Mouse (Mus musculus) cerebellum, postnatal 10 days (tissue): ENCODE measurements around the gene 4430402I18Rik.
"Not testable (repeated sequence)": the region's sequence is repeated elsewhere in the genome, so short reads cannot be mapped to it uniquely, and the experiment has no call there.

ENCODE experiments used
- DNase-seq, 2 experiments: peaks; one replicate each; pipeline ENCODE4 v3.0.0; 2021; ENCODE audit warnings: mixed read lengths in 2 of 2

The 4430402I18Rik gene

GRCm38 (mm10) chr19:28967652-28968051, at the start of gene 4430402I18Rik:
4430402I18Rik (minus strand) TSS chr19:28967800.
- peak in 1 of 2 experiments; percentile 19 for DNase-seq

GRCm38 (mm10) chr19:29016786-29017185, 49.2 kb upstream of the 4430402I18Rik start:
- DNase-seq, result no peak

- DNase-seq, result no peak
These were observed 48.7 kb upstream of the 4430402I18Rik start for GRCm38 (mm10) chr19:29016204-29016765.

GRCm38 (mm10) chr19:29015410-29016203, 48.0 kb upstream of the 4430402I18Rik start:
- no peak for DNase-seq

- DNase-seq, result no peak
These were observed 47.0 kb upstream of the 4430402I18Rik start for GRCm38 (mm10) chr19:29014466-29015055.

- no peak for DNase-seq
These were observed 43.9 kb upstream of the 4430402I18Rik start for GRCm38 (mm10) chr19:29011355-29011990.

GRCm38 (mm10) chr19:29009046-29009445, 41.4 kb upstream of the 4430402I18Rik start:
- no peak for DNase-seq

- no peak for DNase-seq
These were observed 40.6 kb upstream of the 4430402I18Rik start for GRCm38 (mm10) chr19:29008069-29008706.

GRCm38 (mm10) chr19:29000321-29000720, 32.7 kb upstream of the 4430402I18Rik start:
- not testable (repeated sequence) for DNase-seq

- DNase-seq, result no peak
These were observed 30.5 kb upstream of the 4430402I18Rik start for GRCm38 (mm10) chr19:28997976-28998630.

GRCm38 (mm10) chr19:28995366-28995765, 27.8 kb upstream of the 4430402I18Rik start:
- no peak for DNase-seq

GRCm38 (mm10) chr19:28994870-28995269, 27.3 kb upstream of the 4430402I18Rik start:
- DNase-seq, result peak; percentile 32 to 56

- no peak for DNase-seq
These were observed 23.8 kb upstream of the 4430402I18Rik start for GRCm38 (mm10) chr19:28991391-28991790.

GRCm38 (mm10) chr19:28990590-28991221, 23.1 kb upstream of the 4430402I18Rik start:
- peak in 1 of 2 experiments; percentile 77 for DNase-seq

- peak; percentile 99 for DNase-seq
These were observed 22.6 kb upstream of the 4430402I18Rik start, which contains the start of gene Cdc37l1 for GRCm38 (mm10) chr19:28990194-28990589. Cdc37l1 (plus strand) TSS chr19:28990352.

- DNase-seq, result no peak
These were observed 21.9 kb upstream of the 4430402I18Rik start for GRCm38 (mm10) chr19:28989515-28989914.

- DNase-seq, result no peak
These were observed 15.0 kb upstream of the 4430402I18Rik start for GRCm38 (mm10) chr19:28982617-28983016.

- peak; percentile 89 to 90 for DNase-seq
These were observed 7.4 kb upstream of the 4430402I18Rik start for GRCm38 (mm10) chr19:28974862-28975611.

GRCm38 (mm10) chr19:28970251-28970650, 2.7 kb upstream of the 4430402I18Rik start:
- DNase-seq, result no peak

GRCm38 (mm10) chr19:28969231-28969630, 1.6 kb upstream of the 4430402I18Rik start:
- no peak for DNase-seq

- no peak for DNase-seq
These were observed 578 bp upstream of the 4430402I18Rik start for GRCm38 (mm10) chr19:28968178-28968577.
